Mouse (Mus musculus): Measurements from ENCODE around the gene Mfsd11. TPM values are rescaled to one million over a fixed set of nuclear protein-coding genes. Genes with fewer than 3 reads are reported as not detected.
"Not testable (repeated sequence)": the region's sequence is repeated elsewhere in the genome, so short reads cannot be mapped to it uniquely, and the experiment has no call there.

Gene Mfsd11
- total RNA-seq, 1 experiment from 2014 or later, result 10.4 TPM

DNA sequence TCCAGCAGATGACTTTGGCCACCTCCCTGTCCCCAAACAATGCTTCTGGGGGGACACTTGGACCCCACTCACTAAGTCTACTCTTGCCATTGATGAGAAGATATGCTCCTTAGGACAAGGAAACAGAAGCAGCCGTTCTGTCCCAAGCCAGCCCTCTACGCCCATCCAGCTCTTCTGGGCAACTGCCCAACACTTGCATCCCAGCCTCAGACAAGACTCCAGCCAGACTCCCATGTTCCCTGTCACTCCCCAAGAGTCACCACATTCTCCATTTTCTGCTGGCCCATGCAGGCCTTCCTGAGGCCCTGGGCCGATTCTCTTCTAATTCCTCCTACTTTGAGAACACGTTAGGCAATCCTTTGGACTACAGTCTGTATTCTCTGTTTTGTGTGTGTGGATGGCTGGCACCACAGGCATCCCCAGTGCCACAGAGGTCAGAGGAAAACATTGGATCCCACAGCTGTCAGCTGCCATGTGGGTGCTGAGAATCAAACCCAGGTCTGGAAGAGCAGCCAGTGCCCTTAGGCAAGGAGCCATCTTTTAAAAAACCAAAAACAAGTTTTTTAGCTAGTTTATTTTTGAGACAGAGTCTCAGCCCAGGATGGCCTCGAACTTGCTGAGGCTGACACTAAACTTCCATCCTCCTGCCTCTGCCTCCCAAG, 32.2 kb upstream of the Mfsd11 start:
- ATAC-seq (replicated peaks; ENCODE audit: insufficient number of reproducible peaks, low FRiP score, low TSS enrichment, poor library complexity, severe bottlenecking), result no peak

DNA sequence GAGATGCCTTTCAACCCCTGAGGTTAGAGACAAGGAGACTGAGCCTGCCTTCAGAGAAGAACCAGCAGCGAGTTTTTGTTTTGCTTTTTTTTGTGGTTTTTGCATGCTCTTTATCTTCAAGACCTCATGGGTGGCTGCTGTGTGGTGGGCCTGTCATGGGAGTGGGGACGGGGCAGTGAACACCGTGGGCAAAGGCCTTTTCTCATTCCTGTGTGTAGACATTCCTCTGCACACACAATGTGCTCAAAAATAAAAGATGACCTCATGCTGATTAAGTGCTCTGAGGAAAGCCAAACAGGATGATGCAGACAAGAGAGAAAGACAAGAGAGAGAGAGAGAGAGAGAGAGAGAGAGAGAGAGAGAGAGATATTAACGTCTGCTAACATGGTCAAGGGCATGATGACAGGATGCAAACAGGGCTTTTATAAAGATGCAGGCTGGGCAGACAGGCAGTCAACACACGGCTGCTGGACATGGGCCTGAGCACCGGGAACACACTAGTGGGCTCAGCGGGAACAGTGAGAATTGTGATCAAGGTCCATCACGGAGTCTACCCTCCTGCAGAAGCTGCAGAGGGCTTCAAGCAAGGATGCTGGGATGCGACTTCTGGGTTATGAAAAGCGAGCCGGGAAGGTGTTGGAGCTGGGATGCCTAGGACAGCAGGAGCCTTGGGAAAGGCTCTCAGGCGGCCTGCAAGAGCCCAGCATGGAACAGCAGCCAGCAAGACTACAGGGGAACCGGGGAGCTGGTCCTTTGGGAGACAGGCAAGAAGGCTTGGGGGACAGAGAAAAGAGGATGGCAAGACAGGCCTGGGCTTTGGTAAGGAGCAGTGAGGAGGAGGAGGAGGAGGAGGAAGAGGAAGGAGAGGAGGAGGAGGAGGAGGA, 30.9 kb upstream of the Mfsd11 start:
- ATAC-seq (replicated peaks; ENCODE audit: insufficient number of reproducible peaks, low FRiP score, low TSS enrichment, poor library complexity, severe bottlenecking), result no peak

DNA sequence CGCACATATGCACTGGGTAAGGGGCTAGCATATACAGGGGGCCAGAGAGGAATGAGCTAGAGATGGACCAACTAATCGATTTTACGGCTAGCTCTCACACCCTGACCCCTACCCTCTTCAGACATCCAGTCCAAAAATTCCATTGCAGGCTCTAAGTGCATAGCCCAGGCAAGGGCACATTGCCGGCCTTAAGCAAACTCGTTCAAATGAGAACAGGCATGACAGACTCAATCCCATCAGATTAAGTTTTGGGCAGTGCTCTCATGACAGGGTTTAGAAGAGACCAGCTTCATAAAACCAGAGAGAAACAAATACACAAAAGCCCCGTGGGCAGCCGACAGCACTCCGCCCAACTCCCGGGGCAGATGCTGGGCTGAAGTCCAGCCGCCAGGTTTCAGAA, 30.0 kb upstream of the Mfsd11 start:
- ATAC-seq (replicated peaks; ENCODE audit: insufficient number of reproducible peaks, low FRiP score, low TSS enrichment, poor library complexity, severe bottlenecking), result no peak

DNA sequence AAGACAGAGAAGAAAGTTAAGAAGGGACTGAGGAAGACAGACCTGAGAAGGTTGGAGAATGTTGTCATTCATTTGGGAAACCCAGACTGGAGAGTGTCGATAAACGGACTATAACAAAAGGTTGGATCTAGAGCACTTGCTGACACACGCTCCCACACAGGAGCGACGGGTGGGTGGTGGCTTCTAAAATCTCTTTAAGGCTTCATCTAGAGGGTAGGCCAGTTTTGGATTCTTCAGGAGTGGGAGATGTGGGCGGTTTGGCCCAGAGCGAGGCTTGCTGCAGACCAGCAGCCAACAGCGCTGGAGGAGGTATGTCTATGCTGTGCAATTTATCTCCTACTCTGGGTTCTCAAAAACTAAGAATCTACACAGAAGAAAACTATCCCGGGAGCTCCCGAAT, 29.6 kb upstream of the Mfsd11 start:
- no peak for ATAC-seq (replicated peaks; ENCODE audit: insufficient number of reproducible peaks, low FRiP score, low TSS enrichment, poor library complexity, severe bottlenecking)

DNA sequence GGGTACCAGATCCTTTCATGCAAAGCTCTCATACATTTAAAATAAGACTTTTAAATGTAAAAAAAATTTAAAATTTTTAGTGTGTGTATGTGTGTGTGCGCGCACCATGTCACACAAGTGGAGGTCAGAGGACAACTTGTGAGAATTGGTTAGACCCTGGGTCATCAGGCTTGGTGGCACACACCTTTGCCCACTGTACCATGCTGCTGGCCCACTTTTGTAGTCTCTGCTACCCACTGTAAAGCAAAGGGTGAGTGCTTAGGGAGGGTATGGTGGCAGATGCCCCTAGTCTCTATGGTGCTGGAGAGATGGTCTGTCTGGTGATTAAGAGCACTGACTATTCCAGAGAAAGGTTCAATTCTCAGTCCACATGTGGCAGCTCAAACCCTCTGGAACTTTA, 29.0 kb upstream of the Mfsd11 start:
- no peak for ATAC-seq (replicated peaks; ENCODE audit: insufficient number of reproducible peaks, low FRiP score, low TSS enrichment, poor library complexity, severe bottlenecking)

DNA sequence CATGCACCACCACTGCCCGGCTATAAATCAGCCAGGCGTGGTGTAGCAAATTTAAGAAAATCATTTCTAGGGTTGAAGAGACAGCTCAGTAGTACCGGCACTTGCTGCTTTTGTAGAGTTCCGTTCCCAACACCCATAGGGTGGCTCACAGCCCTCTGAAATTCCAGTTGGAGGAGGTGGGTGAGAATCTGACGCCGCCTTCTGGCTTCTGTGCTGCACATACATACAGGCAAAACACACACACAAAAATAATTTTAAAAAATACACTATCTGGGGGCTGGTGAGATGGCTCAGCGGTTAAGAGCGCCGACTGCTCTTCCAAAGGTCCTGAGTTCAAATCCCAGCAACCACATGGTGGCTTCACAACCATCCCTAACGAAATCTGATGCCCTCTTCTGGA, 28.4 kb upstream of the Mfsd11 start:
- not testable (repeated sequence) for ATAC-seq (replicated peaks; ENCODE audit: insufficient number of reproducible peaks, low FRiP score, low TSS enrichment, poor library complexity, severe bottlenecking)

DNA sequence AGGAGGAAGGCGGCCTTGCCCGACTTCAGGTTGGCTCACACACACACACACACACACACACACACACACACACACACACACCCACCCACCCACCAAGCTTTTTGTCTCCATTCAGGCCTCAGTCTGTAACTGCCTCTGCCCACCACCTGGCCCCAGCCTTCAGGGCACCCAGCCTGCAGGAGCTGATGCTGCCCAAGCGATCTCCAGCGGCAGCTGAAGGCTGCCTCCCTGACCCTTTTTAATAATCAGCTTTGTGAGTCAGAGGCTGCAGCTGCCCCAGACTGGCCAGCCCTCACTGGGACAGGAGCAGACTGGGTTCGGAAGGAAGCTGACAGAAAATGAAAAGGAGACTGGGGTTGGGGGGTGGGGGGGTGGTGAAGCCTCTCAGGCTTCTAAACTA, 27.0 kb upstream of the Mfsd11 start:
- no peak for ATAC-seq (replicated peaks; ENCODE audit: insufficient number of reproducible peaks, low FRiP score, low TSS enrichment, poor library complexity, severe bottlenecking)

DNA sequence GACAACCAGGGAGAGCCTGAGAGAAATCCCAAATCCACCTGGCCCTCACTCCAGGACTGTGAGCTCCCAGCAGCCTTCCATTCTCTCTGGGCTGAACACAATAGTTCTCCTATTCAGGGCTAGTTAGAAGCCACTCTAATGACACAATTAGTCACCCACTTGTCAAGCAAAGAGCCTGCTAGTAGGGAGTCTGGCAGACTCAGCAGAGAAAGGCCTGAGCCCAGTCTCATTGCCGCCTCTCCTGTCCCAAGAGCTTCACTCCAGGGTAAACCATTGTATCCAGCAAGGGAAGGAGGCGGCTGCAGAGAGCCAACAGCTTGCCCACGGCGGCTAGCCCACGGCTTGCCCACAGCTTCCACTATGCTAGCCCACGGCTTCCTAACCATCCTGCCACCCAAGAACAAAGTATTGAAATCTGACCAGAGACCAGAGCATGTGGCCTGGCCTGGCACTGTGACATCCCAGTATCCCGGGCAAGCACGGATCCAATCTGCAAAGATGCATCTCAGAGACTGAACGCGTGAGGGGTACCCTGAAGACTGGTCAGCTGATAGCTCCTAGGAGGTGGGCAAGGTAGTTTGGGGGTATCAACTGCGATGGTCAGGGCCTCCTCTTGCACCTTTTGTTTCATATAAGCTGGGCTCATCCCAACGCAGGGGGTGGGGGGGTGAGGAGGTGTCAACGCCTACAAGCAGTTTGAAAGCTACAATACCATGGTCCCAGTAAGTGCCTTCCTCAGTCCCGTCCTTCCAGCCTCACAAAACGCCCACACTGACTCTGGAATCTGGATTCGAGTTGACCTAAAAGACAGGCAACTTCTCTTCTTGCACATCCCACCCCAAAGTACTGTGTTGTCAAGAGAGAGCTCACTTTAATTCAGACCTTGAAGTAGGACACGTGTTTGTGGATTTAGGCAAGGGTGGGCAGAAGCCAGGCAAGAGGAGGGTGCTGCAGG, 25.4 kb upstream of the Mfsd11 start:
- no peak for ATAC-seq (replicated peaks; ENCODE audit: insufficient number of reproducible peaks, low FRiP score, low TSS enrichment, poor library complexity, severe bottlenecking)

DNA sequence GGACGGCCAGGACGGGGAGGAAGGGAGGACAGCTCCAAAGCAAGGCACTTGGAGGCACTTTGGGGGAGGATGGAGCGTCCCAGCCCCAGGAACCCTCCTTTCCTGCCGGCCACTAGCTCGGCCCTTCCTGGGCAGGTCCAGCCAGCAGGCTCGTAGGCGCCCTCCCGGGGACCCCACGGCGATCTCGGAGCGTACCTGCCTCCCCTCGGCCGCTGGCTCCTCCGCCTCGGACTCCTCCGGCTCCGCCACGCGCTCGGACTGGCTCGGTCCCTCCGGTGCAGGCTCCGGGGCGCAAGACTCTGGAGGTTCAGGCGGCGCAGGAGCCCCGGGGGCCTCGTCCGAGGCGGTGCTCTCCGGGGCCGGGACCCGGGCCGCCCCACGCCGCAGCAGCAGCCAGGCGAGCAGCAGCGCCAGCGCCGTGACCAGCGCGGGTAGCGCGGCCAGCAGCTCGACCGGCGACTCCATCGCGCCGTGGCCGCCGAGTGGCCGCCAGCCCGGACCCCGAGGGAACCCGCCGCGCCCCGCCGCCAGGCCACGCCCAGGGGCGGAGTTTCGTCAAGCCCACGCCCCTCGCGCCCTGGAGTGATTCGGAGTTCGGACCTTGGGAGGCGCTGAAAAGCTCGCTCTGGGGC, 24.6 kb upstream of the Mfsd11 start, which contains the start of gene Mxra7:
Gene Mxra7, minus strand, starts transcription at position 513 of the 632 bp plus-strand sequence.
- ATAC-seq (replicated peaks; ENCODE audit: insufficient number of reproducible peaks, low FRiP score, low TSS enrichment, poor library complexity, severe bottlenecking), result 0 out of 2 replicates have a peak, but pooled peaks have one; percentile 41

DNA sequence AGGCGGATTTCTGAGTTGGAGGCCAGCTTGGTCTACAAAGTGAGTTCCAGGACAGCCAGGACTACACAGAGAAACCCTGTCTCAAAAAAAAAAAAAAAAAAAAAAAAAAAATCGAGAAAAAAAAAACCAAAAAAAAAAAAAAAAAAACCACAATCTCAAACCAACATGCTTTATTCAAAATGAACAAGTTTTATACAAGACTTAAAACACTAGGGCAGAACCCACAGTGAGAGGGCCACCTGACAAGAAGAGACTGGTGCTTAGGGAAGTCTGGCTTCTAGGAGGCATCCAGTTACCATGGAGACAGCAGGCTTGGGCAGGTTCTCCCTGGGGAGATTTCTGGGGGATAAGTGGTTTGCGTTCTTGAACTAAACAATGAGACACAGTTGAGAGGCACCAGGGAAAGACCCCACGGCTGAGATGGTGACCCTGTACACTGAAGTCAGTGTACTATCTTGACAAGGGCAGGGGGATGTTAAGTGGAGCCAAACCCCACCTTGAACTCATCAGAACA, 20.0 kb upstream of the Mfsd11 start:
- ATAC-seq (replicated peaks; ENCODE audit: insufficient number of reproducible peaks, low FRiP score, low TSS enrichment, poor library complexity, severe bottlenecking), result no peak

DNA sequence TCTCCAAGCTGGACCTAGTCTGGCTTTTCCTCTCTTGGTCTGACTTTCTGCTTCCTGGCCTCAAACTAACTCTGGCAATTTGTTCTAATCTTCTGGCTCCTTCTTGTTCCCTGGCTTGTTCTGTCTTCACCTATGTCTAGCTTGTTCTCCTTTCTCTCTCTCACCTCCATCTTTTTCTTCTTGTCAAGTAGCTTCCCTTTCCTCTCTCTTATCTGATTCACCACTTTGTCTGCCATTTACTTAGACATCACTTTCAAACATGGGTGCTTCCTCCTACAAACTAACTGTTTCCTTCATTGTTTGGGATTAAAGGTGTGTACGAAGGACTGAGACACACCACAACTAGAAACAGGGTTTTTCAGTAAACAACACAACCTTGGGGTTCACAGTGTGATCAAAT, 17.3 kb upstream of the Mfsd11 start:
- ATAC-seq (replicated peaks; ENCODE audit: insufficient number of reproducible peaks, low FRiP score, low TSS enrichment, poor library complexity, severe bottlenecking), result no peak

DNA sequence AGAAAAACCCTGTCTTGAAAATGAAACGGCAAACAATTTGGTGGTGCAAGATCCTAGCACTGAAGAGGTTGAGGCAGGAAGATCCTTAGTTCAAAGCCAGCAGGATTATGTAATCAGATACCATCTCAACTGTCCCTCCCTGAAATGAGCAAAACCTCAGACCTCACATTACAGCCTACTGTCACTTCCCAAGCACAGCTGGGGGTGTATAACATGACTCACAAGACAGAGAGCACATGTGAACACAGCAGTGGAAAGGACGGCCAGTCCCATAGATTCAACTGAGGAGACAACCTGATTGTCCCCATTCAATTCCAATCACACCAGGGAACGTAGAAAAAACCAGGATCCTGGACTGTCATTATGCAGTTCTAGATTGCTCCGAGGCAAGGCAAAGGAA, 16.0 kb upstream of the Mfsd11 start:
- no peak for ATAC-seq (replicated peaks; ENCODE audit: insufficient number of reproducible peaks, low FRiP score, low TSS enrichment, poor library complexity, severe bottlenecking)

DNA sequence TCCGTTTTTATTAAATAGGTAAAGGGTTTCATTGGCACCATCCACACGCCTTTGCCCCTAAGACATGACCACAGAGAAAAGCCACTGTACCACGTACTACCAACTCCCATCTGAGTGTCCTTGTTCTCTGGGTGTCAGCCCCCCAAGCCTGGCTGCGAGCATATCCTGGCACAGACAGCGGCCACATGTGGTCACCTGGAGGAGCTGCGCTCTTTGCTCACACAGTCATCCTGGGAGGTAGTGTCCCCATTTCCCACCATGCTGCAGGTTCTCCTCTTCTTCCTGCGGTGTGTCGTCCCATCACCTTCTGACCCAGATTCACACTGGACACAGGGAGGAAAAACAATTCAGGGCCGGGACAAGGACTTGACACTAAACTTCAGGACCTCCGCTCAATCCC, 14.8 kb upstream of the Mfsd11 start:
- no peak for ATAC-seq (replicated peaks; ENCODE audit: insufficient number of reproducible peaks, low FRiP score, low TSS enrichment, poor library complexity, severe bottlenecking)

DNA sequence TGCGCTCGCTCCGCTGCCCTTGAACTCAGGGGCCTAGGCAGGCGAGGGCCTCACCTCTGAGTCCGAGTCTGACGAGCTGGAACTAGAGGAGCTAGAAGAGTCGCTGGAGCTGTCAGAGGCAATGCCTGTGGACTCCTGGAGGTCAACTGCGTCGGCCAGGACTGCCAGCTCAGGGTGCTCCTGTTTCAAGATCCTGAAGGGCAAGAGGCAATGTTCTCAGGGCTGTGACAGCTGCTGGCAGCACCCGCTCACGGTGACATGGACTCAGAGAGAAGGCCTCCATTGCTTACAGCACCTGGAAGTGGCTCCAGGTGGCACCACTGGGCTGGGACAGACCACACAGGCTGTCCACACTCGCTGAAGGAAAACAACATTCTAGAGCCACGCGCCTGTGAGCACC, 13.3 kb upstream of the Mfsd11 start:
- ATAC-seq (replicated peaks; ENCODE audit: insufficient number of reproducible peaks, low FRiP score, low TSS enrichment, poor library complexity, severe bottlenecking), result no peak

DNA sequence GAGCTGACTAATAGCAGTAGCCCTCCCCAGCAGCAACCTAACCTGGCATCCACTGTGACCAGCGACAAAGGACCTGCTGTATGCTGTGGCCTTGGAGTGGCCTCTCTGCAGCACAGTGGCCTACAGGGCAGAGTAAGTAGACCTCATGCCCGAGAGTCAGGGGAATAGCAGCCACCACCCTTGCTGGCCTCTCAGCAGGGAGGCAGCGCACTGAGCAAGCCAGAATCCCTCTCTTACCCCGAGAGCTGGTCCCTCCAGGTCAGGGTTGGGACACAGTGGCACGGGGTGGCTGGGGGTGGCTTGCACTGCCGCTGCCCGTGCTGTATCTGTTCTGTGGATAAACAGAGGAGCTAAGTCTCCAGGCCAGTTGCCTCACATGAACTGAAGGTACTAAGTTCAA, 12.6 kb upstream of the Mfsd11 start:
- ATAC-seq (replicated peaks; ENCODE audit: insufficient number of reproducible peaks, low FRiP score, low TSS enrichment, poor library complexity, severe bottlenecking), result no peak

DNA sequence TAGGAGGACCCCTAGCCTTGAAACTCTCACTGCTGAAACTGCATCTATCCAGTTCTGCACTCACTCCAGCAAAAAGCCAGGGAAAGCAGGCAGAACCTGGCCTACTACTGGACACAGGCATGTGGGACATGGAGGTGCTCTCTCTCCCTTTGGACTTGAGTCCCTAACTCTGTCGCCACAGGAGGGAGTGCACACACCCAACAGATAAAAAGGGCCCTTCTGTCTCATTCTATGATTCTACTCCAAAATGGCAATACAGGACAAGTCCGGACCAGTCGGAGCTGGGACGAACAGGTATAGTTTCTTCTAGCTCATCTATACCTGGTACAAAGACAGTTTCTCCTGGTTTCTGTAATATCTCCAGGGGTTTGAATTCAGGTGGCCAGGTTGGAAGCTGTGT, 11.5 kb upstream of the Mfsd11 start:
- no peak for ATAC-seq (replicated peaks; ENCODE audit: insufficient number of reproducible peaks, low FRiP score, low TSS enrichment, poor library complexity, severe bottlenecking)

DNA sequence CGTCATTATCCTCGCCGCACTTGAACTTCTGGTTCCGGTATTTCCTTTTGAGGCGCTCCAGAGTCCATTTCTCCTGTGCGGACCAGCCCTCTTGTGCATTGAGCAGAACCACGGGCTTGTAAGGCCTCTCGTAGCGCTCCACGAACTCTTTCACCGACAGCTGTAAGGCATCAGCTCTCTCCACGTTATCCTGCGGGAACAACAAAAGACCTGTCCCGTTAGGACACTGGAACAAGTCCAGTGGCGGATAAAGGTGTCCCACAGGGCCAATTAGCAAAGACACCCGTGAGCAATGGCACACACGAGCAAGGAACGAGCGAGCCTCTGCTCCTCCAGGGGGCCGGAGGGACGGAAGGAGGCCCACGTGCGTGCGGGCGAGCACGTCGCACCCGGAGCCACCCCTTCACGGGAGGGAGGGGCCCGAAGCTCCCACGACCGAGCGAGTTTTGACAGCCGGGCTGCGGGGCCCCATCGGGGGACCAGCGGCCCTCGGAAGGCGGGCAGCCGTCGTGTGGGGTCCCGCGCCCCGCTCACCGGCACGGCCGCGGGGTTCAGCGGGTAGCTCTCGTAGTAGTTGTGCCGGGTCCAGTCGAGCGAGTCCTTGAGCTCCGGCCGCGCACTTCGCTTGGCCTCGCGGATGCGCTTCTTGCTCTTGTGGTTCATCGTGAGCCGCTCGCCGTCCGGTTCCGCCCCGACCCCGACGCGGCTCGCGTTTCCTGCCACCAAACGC, 9.5 kb upstream of the Mfsd11 start:
- ATAC-seq (replicated peaks; ENCODE audit: insufficient number of reproducible peaks, low FRiP score, low TSS enrichment, poor library complexity, severe bottlenecking), result peak; percentile 34

All from monocyte, adult 5-6 weeks (primary cell).